Mouse (Mus musculus) heart, embryonic 13.5 days (tissue): ENCODE measurements around the gene Gm21936. TPM values are rescaled to one million over a fixed set of nuclear protein-coding genes. Genes with fewer than 3 reads are reported as not detected.
"Not testable (repeated sequence)": the region's sequence is repeated elsewhere in the genome, so short reads cannot be mapped to it uniquely, and the experiment has no call there.

Experiments used
- ATAC-seq: fragments of 200-750 bp; cut with Nextera tagmentation; 2 replicates; pipeline ENCODE4 v1.8.0; 2017; ENCODE audit warnings: moderate TSS enrichment; ENCODE audit not compliant: insufficient number of reproducible peaks, low FRiP score, low TSS enrichment; ENCODE audit errors: extremely low read depth
- H3K27ac ChIP-seq: fragments of 300-500 bp; sonication (generic); replicated peaks from 2 replicates; pipeline ENCODE4 v1.5.1; 2015; ENCODE audit warnings: moderate library complexity, mild to moderate bottlenecking, inconsistent platforms
- H3K27me3 ChIP-seq: fragments of 300-500 bp; sonication (generic); replicated peaks from 2 replicates; pipeline ENCODE4 v1.6.1; 2015; ENCODE audit warnings: mild to moderate bottlenecking, inconsistent platforms
- H3K36me3 ChIP-seq: fragments of 300-500 bp; sonication (generic); 2 replicates; pipeline ENCODE4 v1.6.1; 2015; ENCODE audit warnings: mild to moderate bottlenecking, inconsistent platforms
- H3K4me1 ChIP-seq: fragments of 300-500 bp; sonication (generic); 2 replicates; pipeline ENCODE4 v1.6.1; 2015; ENCODE audit warnings: inconsistent platforms
- H3K4me2 ChIP-seq: fragments of 300-500 bp; sonication (generic); 2 replicates; pipeline ENCODE4 v1.6.1; 2015; ENCODE audit warnings: inconsistent platforms, mild to moderate bottlenecking, moderate library complexity
- H3K4me3 ChIP-seq: fragments of 300-500 bp; sonication (generic); 2 replicates; pipeline ENCODE4 v1.5.1; 2015; ENCODE audit warnings: moderate library complexity, mild to moderate bottlenecking, inconsistent platforms
- H3K9ac ChIP-seq: fragments of 300-500 bp; sonication (generic); 2 replicates; pipeline ENCODE4 v1.6.1; 2015; ENCODE audit warnings: inconsistent platforms, mild to moderate bottlenecking, moderate library complexity
- H3K9me3 ChIP-seq: fragments of 300-500 bp; sonication (generic); 2 replicates; pipeline ENCODE4 v1.6.1; 2016; ENCODE audit warnings: inconsistent platforms
- WGBS: fragments of 180-500 bp; shearing (Covaris S2); methylation state at CpG from one replicate; pipeline ENCODE4 v1.1.7; 2015; ENCODE audit warnings: mixed read lengths; 5-methylcytosine and 5-hydroxymethylcytosine counted together
- polyA plus RNA-seq: library from polyadenylated mRNA; unstranded; fragments of >200 nt; fragmentation: Nextera tagmentation; extraction: Ambion mirVana; gene quantifications from 2 replicates; pipeline ENCODE4 v1.2.1, GENCODE M21; 2015

The Gm21936 gene
- polyA plus RNA-seq: not detected in 2 replicates

DNA sequence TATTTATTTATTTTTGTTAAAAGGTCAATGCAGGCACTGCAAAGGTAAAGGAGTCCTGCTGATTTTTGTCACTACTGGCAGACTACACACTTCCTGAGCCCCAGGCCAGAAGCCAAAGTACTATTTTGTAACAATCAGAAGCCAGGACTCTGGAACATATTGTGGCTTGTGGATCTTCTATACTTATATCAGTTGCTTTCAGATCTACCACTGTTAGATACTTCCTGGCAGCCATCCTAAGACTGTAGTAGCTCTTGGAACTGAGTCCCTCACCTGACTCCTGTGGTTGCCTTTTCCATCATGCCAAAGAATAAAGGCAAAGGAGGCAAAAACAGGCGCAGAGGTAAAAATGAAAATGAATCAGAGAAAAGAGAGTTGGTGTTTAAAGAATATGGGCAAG lies at the start of gene Gm21936:
TSS of gene Gm21936 (plus strand) at position 301 of the 400 bp plus-strand sequence.
- not testable (repeated sequence) for H3K4me3 ChIP-seq, H3K9ac ChIP-seq, H3K4me1 ChIP-seq, H3K4me2 ChIP-seq, H3K36me3 ChIP-seq, H3K27ac ChIP-seq, H3K9me3 ChIP-seq, H3K27me3 ChIP-seq, ATAC-seq
- 67% methylated on average over 1 of the region's 1 CpGs for WGBS

DNA sequence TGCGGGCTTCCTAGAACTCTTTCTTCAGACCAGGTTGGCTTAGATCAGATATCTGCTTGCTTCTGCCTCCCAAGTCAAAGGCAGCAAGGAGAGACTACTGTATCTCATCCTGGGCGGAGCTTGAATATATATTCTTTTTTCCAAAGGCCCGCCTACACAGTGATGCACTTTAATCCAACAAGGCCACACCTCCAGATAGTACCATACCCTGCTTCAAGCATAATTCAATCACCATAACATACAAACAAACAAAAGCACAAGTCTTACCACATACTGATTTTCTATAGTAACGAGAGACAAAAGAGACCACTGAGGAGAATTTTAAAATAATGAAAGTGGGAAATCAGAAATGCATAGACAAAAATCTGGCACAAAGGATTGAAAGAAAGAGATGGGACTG lies 19.7 kb upstream of the Gm21936 start, which contains the start of gene Gm21319:
TSS of gene Gm21319 (minus strand) at position 101 of the 400 bp plus-strand sequence.
- H3K36me3 ChIP-seq: not testable (repeated sequence)

DNA sequence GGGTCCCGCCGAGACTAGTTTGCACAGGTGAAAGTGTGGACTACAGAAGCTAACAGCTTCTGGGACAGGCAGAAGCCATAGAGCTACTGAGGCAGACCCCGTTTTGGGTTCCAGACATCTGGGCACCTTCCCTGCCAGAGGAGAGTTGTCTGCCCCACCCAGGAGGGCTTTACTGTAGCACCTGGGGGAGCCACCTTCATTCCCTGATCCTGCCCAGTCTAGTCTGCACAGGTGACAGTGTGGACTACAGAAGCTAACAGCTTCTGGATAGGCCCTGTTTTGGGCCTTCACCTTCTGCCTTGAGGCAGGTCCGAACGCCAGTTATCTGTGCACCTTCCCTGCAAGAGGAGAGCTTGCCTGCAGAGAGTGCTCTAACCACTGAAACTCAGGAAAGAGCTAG lies 2.7 kb downstream of the Gm21936 start:
- H3K9ac ChIP-seq, H3K27me3 ChIP-seq, H3K4me1 ChIP-seq, H3K27ac ChIP-seq, H3K4me2 ChIP-seq, H3K36me3 ChIP-seq, ATAC-seq, H3K4me3 ChIP-seq, H3K9me3 ChIP-seq: not testable (repeated sequence)
- WGBS: 75% methylated on average over 5 of the region's 5 CpGs

More for the DNA sequence above, 19.7 kb upstream of the Gm21936 start, which contains the start of gene Gm21319:
- not testable (repeated sequence) for H3K4me3 ChIP-seq, H3K9ac ChIP-seq, H3K27ac ChIP-seq, H3K27me3 ChIP-seq, H3K9me3 ChIP-seq, ATAC-seq, H3K4me1 ChIP-seq, H3K4me2 ChIP-seq
- 74% methylated on average over 4 of the region's 4 CpGs for WGBS

DNA sequence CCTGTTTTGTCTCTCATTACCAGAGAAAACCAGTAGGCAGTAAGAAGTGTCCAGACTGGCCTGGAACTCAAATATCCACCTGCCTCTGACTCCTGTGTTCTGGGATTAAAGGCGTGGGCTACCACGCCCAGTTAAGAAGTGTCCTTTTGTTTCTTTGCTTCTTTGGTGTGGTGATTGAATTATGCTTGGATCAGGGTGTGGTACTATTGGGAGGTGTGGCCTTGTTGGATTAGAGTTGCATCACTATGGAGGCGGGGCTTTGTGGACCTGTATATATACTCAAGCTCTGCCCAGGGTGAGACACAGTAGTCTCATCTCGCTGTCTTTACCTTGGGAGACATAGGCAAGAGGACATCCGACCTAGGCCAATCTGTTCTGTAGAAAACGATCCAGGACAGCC lies 21.0 kb downstream of the Gm21936 start, which contains the start of gene BB287469:
TSS of gene BB287469 (plus strand) at position 301 of the 400 bp plus-strand sequence.
- H3K4me3 ChIP-seq, H3K27me3 ChIP-seq, H3K9ac ChIP-seq, H3K36me3 ChIP-seq, H3K9me3 ChIP-seq, H3K4me2 ChIP-seq, ATAC-seq, H3K4me1 ChIP-seq, H3K27ac ChIP-seq: not testable (repeated sequence)
- 71% methylated on average over 5 of the region's 6 CpGs for WGBS

DNA sequence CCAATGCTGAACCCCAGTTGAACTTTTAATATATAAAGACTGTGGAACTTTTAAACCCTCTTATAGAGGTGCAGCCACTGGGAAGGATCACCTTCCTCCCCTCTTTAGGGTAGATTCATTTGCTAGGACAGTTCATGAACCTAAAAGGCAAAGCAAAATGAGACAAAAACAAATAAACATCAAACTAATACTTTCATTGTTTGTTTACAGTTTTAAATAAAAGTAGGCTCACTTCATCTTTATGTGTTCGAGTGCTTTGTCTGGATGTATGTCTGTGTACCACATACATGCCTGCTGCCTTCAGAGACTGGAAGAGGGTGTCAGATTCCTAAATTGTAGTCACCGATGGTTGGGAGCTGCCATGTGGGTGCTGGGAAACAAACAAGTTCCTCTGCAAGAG lies 46.9 kb downstream of the Gm21936 start, which contains the start of gene Gm2001:
TSS of gene Gm2001 (minus strand) at position 101 of the 400 bp plus-strand sequence.
- H3K9ac ChIP-seq, H3K4me1 ChIP-seq, H3K36me3 ChIP-seq, H3K27me3 ChIP-seq, H3K27ac ChIP-seq, H3K9me3 ChIP-seq, H3K4me2 ChIP-seq, ATAC-seq, H3K4me3 ChIP-seq: not testable (repeated sequence)
- 68% methylated on average over 2 of the region's 2 CpGs for WGBS

Other genes with a start within 250 kb of the Gm21936 start
- gene Oog1, start 192.8 kb upstream of the Gm21936 start, polyA plus RNA-seq: not detected in 2 replicates
- not detected in 2 replicates for gene Gm4027, start 176.6 kb upstream of the Gm21936 start, polyA plus RNA-seq
- gene Gm16381, start 150.9 kb upstream of the Gm21936 start, polyA plus RNA-seq: not detected in 2 replicates
- gene Gm21319, start 19.8 kb upstream of the Gm21936 start, polyA plus RNA-seq: not detected in 2 replicates
- gene BB287469, start 21.1 kb downstream of the Gm21936 start, polyA plus RNA-seq: not detected in 2 replicates
- not detected in 2 replicates for gene Gm2001, start 46.8 kb downstream of the Gm21936 start, polyA plus RNA-seq
- gene Gm2016, start 78.6 kb downstream of the Gm21936 start, polyA plus RNA-seq: not detected in 2 replicates
- not detected in 2 replicates for gene Gm2022, start 99.9 kb downstream of the Gm21936 start, polyA plus RNA-seq
- gene Gm2035, start 124.3 kb downstream of the Gm21936 start, polyA plus RNA-seq: not detected in 2 replicates
- not detected in 2 replicates for gene Gm2042, start 158.6 kb downstream of the Gm21936 start, polyA plus RNA-seq
- gene Gm2075, start 216.3 kb downstream of the Gm21936 start, polyA plus RNA-seq: not detected in 2 replicates
- gene Gm6803, start 223.3 kb downstream of the Gm21936 start, polyA plus RNA-seq: not detected in 2 replicates
- not detected in 2 replicates for gene Gm2056, start 231.5 kb downstream of the Gm21936 start, polyA plus RNA-seq